Comparison of ENCODE assay signal across 8 mouse cellular contexts in the genomic region with DNA sequence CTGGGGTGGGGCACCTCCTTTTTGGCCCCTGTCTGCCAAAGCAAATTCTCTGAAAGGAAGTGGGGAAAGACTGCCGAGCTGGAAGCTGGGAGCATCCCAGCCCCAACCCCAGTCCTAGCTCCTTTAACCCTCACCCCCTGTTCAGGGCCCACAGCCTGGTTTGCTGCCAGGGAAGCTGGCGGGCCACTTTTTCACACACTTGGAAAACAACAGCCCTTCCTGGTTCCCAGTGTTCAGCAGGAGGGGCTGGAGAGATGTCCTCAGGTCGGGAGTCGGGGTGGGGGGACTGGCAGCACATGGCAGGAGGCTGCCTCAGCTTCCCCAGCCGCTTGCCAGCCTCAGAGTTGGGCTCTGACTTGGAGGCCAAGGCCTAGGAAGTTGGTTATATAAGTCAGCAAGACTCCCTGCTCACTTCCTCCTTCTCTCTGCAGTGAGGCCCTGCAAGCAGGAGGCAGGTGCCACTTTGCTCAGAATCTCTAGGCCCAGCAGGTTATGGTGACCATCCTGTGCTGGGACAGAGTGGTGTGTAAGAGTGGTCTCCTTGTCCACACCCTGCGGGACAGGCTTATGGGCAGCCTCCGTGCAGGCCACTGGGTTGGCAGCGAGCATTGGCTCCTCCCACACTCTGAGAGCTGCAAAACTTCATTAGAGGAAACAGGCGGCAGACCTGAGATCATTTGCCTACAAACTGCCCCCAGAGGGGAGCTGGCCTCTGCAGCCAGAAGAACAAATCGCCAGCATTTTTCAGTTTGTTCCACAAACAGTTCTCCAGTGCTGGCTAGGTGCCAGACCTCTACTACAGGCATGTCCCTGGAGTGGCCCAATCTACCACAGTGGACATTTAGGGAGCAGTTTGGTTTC. TPM values are rescaled to one million over a fixed set of nuclear protein-coding genes. Genes with fewer than 3 reads are reported as not detected.
DNase-seq lines count a peak whose midpoint lies in the region; ATAC-seq lines count a peak whose summit lies in the region.

No protein-coding gene starts in this region.

- intact Hi-C loops in heart, postnatal 25 days (cut with DNase I), result no loop called here

- no peaks in the 10 kb centered on the region for H3K9me3 ChIP-seq in forebrain, embryonic 12.5 days

- peak; percentile 45 for DNase-seq in cerebellum, adult 11-12 months
- no peak for DNase-seq in cerebellum, adult 9-10 months
- peak; percentile 69 for DNase-seq in adrenal gland, adult 8-10 months
- peak; percentile 63 for DNase-seq in heart, postnatal 25 days (ENCODE audit: low spot score)
- DNase-seq in kidney, postnatal 36 days, result peak; percentile 88 to 90
- peak; percentile 84 to 90 for DNase-seq in lung, postnatal 4 days
- peak; percentile 67 to 80 for DNase-seq in spleen, postnatal 4 days (ENCODE audit: low spot score in 2 of 2)

- no peak overlapping the region for H3K9ac ChIP-seq in forebrain, embryonic 12.5 days

- H3K4me2 ChIP-seq in forebrain, embryonic 12.5 days, result no peak overlapping the region

- H3K4me1 ChIP-seq in forebrain, embryonic 12.5 days, result peaks cover 16% of the 10 kb centered on the region

- 0 out of 2 replicates have a peak overlapping the region, but pooled peaks have one; percentile 2 for H3K27ac ChIP-seq in forebrain, embryonic 12.5 days

- WGBS in forebrain, embryonic 12.5 days, result 46% methylated on average over 10 of the region's 10 CpGs

- H3K4me3 ChIP-seq in forebrain, embryonic 12.5 days (replicated peaks), result no peak overlapping the region

- no peaks in the 10 kb centered on the region for H3K27me3 ChIP-seq in forebrain, embryonic 12.5 days

- no peak for ATAC-seq in forebrain, embryonic 12.5 days (ENCODE audit: low FRiP score)

- peaks cover 5% of the 10 kb centered on the region; the same call in 1 of the 2 replicates for H3K36me3 ChIP-seq in forebrain, embryonic 12.5 days (replicated peaks)

RNA-seq across cellular contexts. Expression of a gene that starts 10.8 kb away (rescaled TPM):
- 10 to 100 TPM; 59.8 to 82.0 (median 64.7) TPM for total RNA-seq in adrenal gland, adult 8-10 months (2022)
- 10.8 and 12.2 TPM in 2 replicates for polyA plus RNA-seq in forebrain, embryonic 12.5 days (2016; fragmentation: Nextera tagmentation; extraction: Ambion mirVana)
- 10 to 100 TPM; 17.2 to 26.4 TPM for total RNA-seq in heart, postnatal 25 days (2021)
